24 mouse cellular contexts compared by ENCODE assay signal in genomic region chr2:129385331-129385730, GRCm38 (mm10). TPM values are rescaled to one million over a fixed set of nuclear protein-coding genes. Genes with fewer than 3 reads are reported as not detected.
A peak's percentile ranks its signal among the peaks of the same experiment; 100 is the strongest.
DNase-seq lines count a peak whose midpoint lies in the region; ATAC-seq and TF ChIP-seq lines count a peak whose summit lies in the region.
"Had no signal": no experiment of that assay in that cellular context is flagged by ENCODE, and none has a peak within 500 bp of the region (broad histone marks: within the 10 kb centered on the region; RNA-seq: fewer than 3 reads in every experiment).

No protein-coding gene starts in this region.

- dilution Hi-C loops in CH12.LX (cut with MboI; ENCODE audit: extremely low pct_ligation_motif_present, extremely low pct_unique_long_range_greater_than_20kb, low sequenced_read_pairs) = no loop called here

- peak; percentile 95 for ATAC-seq in inflammation-experienced regulatory T-cells, adult 6 months
- ATAC-seq in hindbrain, postnatal 0 days = no peak
- no peak for ATAC-seq in midbrain, embryonic 15.5 days (replicated peaks)
- ATAC-seq: forebrain, embryonic 14.5 days; hindbrain, embryonic 16.5 days had no signal

- H3K27ac ChIP-seq in CH12.LX (ENCODE audit: insufficient read depth, low read depth) = 0 out of 2 replicates have a peak overlapping the region, but pooled peaks have one; percentile 32
- H3K27ac ChIP-seq in hindbrain, postnatal 0 days = no peak overlapping the region
- no peak overlapping the region for H3K27ac ChIP-seq in midbrain, embryonic 15.5 days
- H3K27ac ChIP-seq: embryonic facial prominence, embryonic 15.5 days; forebrain, embryonic 10.5 days; gastrocnemius, adult 2 months; hindbrain, embryonic 12.5 days had no signal

- H3K27me3 ChIP-seq in CH12.LX (replicated peaks) = no peaks in the 10 kb centered on the region
- H3K27me3 ChIP-seq in hindbrain, postnatal 0 days (ENCODE audit: insufficient read depth, low read length) = no peaks in the 10 kb centered on the region
- H3K27me3 ChIP-seq in midbrain, embryonic 15.5 days (replicated peaks) = no peaks in the 10 kb centered on the region
- H3K27me3 ChIP-seq: embryonic facial prominence, embryonic 15.5 days; heart, embryonic 13.5 days; hindbrain, embryonic 12.5 days had no signal

- WGBS in hindbrain, postnatal 0 days = 92% methylated on average over 3 of the region's 3 CpGs
- WGBS in midbrain, embryonic 15.5 days = 93% methylated on average over 3 of the region's 3 CpGs

- peak overlapping the region in 1 of 3 experiments; percentile 46 for H3K4me3 ChIP-seq in CH12.LX (replicated peaks in 1 of 3; ENCODE audit: low read depth in 2 of 3, low read length in 2 of 3, poor library complexity in 1 of 3)
- no peak overlapping the region for H3K4me3 ChIP-seq in hindbrain, postnatal 0 days (ENCODE audit: low read length)
- no peak overlapping the region for H3K4me3 ChIP-seq in midbrain, embryonic 15.5 days
- H3K4me3 ChIP-seq: embryonic facial prominence, embryonic 15.5 days; erythroblast, embryonic 14.5 days; forebrain, embryonic 10.5 days; gastrocnemius, adult 2 months; heart, embryonic 13.5 days; hindbrain, embryonic 12.5 days had no signal

- TF ChIP-seq EP300 in CH12.LX (IDR thresholded peaks at IDR 0.05; ENCODE audit: low read length) = peak; percentile 79

- TF ChIP-seq RAD21 in CH12.LX (IDR thresholded peaks at IDR 0.05; ENCODE audit: low read depth, low read length) = no peak; the same call in 1 of the 2 replicates

- in situ Hi-C loops in CH12.LX (cut with MboI; ENCODE audit: low pct_ligation_motif_present, low pct_unique_long_range_greater_than_20kb, low sequenced_read_pairs) = loop anchor here (5.0 kb wide), 1 partner anchor 73 kb away; no protein-coding TSS in a partner anchor

- no peak for TF ChIP-seq POLR2A in CH12.LX (IDR thresholded peaks at IDR 0.05; ENCODE audit: low read depth, low read length)

- H3K4me2 ChIP-seq in CH12.LX (ENCODE audit: insufficient read depth, low read depth, poor library complexity, severe bottlenecking) = peak overlapping the region; percentile 77; the same call in 1 of the 2 replicates
- no peak overlapping the region for H3K4me2 ChIP-seq in hindbrain, postnatal 0 days (ENCODE audit: low read depth, low read length)
- no peak overlapping the region for H3K4me2 ChIP-seq in midbrain, embryonic 15.5 days
- H3K4me2 ChIP-seq: embryonic facial prominence, embryonic 15.5 days; heart, embryonic 13.5 days; hindbrain, embryonic 12.5 days had no signal

- no peak overlapping the region for H3K9ac ChIP-seq in CH12.LX (ENCODE audit: insufficient read depth, low read depth)
- H3K9ac ChIP-seq in hindbrain, postnatal 0 days (replicated peaks; ENCODE audit: low read length) = no peak overlapping the region
- no peak overlapping the region for H3K9ac ChIP-seq in midbrain, embryonic 15.5 days
- H3K9ac ChIP-seq: embryonic facial prominence, embryonic 15.5 days; heart, embryonic 13.5 days; hindbrain, embryonic 12.5 days had no signal

- H3K36me3 ChIP-seq in CH12.LX (replicated peaks in 1 of 2; ENCODE audit: control insufficient read depth in 1 of 2, insufficient read depth in 1 of 2, low read length in 1 of 2) = no peaks in the 10 kb centered on the region
- H3K36me3 ChIP-seq in hindbrain, postnatal 0 days (ENCODE audit: insufficient read depth, low read length) = no peaks in the 10 kb centered on the region
- H3K36me3 ChIP-seq in midbrain, embryonic 15.5 days (replicated peaks) = no peaks in the 10 kb centered on the region
- H3K36me3 ChIP-seq: embryonic facial prominence, embryonic 15.5 days; forebrain, embryonic 10.5 days; heart, embryonic 13.5 days; hindbrain, embryonic 12.5 days had no signal

- H3K4me1 ChIP-seq in CH12.LX (ENCODE audit: control insufficient read depth in 1 of 2, insufficient read depth in 2 of 2) = peaks cover 22 to 49% of the 10 kb centered on the region in 2 experiments
- no peaks in the 10 kb centered on the region for H3K4me1 ChIP-seq in hindbrain, postnatal 0 days (ENCODE audit: insufficient read depth, low read length)
- no peaks in the 10 kb centered on the region for H3K4me1 ChIP-seq in midbrain, embryonic 15.5 days
- H3K4me1 ChIP-seq: embryonic facial prominence, embryonic 15.5 days; forebrain, embryonic 10.5 days; hindbrain, embryonic 12.5 days had no signal

- TF ChIP-seq CTCF in CH12.LX (conservative IDR thresholded peaks at IDR 0.05 in 1 of 2, IDR thresholded peaks at IDR 0.05 in 1 of 2; ENCODE audit: low read depth in 2 of 2, low read length in 2 of 2) = no peak
- TF ChIP-seq CTCF in hindbrain, postnatal 0 days (IDR thresholded peaks at IDR 0.05; ENCODE audit: low read depth) = no peak

- peak; percentile 52 for DNase-seq in A20 (ENCODE audit: low read depth, low spot score)
- peak; percentile 50 to 64 for DNase-seq in B cell, adult 2 months
- peak; percentile 76 for DNase-seq in CH12.LX (ENCODE audit: extremely low read depth)
- DNase-seq in hindbrain, postnatal 0 days (ENCODE audit: low spot score) = no peak
- no peak for DNase-seq in cerebellum, postnatal 25 days
- no peak for DNase-seq in left cerebral cortex, adult 8-10 months (ENCODE audit: low spot score in 2 of 2)
- DNase-seq: adrenal gland, adult 8-10 months; adrenal gland, postnatal 36 days; cerebellum, adult 2 months; cerebellum, postnatal 10 days; embryo, embryonic 11 days; gastrocnemius, adult 2 months; gastrocnemius, postnatal 25 days; heart, postnatal 4 days had no signal

- no peaks in the 10 kb centered on the region for H3K79me2 ChIP-seq in CH12.LX (replicated peaks; ENCODE audit: control insufficient read depth, extremely low read depth, insufficient read depth, poor library complexity, severe bottlenecking)

- no peaks in the 10 kb centered on the region for H3K9me3 ChIP-seq in CH12.LX (replicated peaks; ENCODE audit: low read length)
- no peaks in the 10 kb centered on the region for H3K9me3 ChIP-seq in hindbrain, postnatal 0 days (ENCODE audit: low read length)
- H3K9me3 ChIP-seq in midbrain, embryonic 15.5 days = no peaks in the 10 kb centered on the region
- H3K9me3 ChIP-seq: embryonic facial prominence, embryonic 15.5 days; heart, embryonic 13.5 days; hindbrain, embryonic 12.5 days had no signal

TF ChIP-seq in CH12.LX, 34 proteins besides CTCF, POLR2A, EP300 and RAD21:
- no peak for TF ChIP-seq USF2 (conservative IDR thresholded peaks at IDR 0.05; ENCODE audit: low read depth, low read length)
- peak; percentile 46; the same call in 1 of the 2 replicates for TF ChIP-seq TCF12 (IDR thresholded peaks at IDR 0.05; ENCODE audit: low read depth, low read length)
- TF ChIP-seq GABPA (IDR thresholded peaks at IDR 0.05; ENCODE audit: insufficient replicate concordance, low read depth, low read length) = no peak
- peak; percentile 25; the same call in 1 of the 2 replicates for TF ChIP-seq JUN (IDR thresholded peaks at IDR 0.05; ENCODE audit: insufficient read depth, low read depth, low read length)
- TF ChIP-seq CHD1 (IDR thresholded peaks at IDR 0.05; ENCODE audit: low read depth, low read length) = no peak
- peak; percentile 9; the same call in 1 of the 2 replicates for TF ChIP-seq IRF4 (IDR thresholded peaks at IDR 0.05; ENCODE audit: low read depth, low read length)
- TF ChIP-seq MAZ (IDR thresholded peaks at IDR 0.05; ENCODE audit: low read depth, low read length) = no peak
- TF ChIP-seq SMC3 (IDR thresholded peaks at IDR 0.05; ENCODE audit: low read depth, low read length) = no peak
- no peak for TF ChIP-seq RCOR1 (conservative IDR thresholded peaks at IDR 0.05; ENCODE audit: low read depth, low read length)
- TF ChIP-seq MAFK (IDR thresholded peaks at IDR 0.05; ENCODE audit: insufficient replicate concordance, low read length) = 0 out of 2 replicates have a peak, but pooled peaks have one; percentile 57
- TF ChIP-seq ZMIZ1 (IDR thresholded peaks at IDR 0.05; ENCODE audit: low read depth, low read length) = no peak
- no peak for TF ChIP-seq USF1 (IDR thresholded peaks at IDR 0.05; ENCODE audit: low read depth, low read length)
- TF ChIP-seq KAT2A (IDR thresholded peaks at IDR 0.05; ENCODE audit: insufficient replicate concordance, low read length) = no peak
- TF ChIP-seq POLR2AphosphoS2 (IDR thresholded peaks at IDR 0.05; ENCODE audit: low read depth, low read length) = no peak
- TF ChIP-seq MEF2A (IDR thresholded peaks at IDR 0.05; ENCODE audit: borderline replicate concordance, low read depth, low read length) = peak; percentile 59
- TF ChIP-seq ZKSCAN1 (IDR thresholded peaks at IDR 0.05; ENCODE audit: borderline replicate concordance, low read depth, low read length) = no peak
- peak; percentile 57; the same call in 1 of the 2 replicates for TF ChIP-seq BHLHE40 (IDR thresholded peaks at IDR 0.05; ENCODE audit: low read depth, low read length)

RNA-seq across cellular contexts. Expression of gene Il1b, which starts 14.4 kb away (rescaled TPM):
- total RNA-seq in CH12.LX (2012; rRNA removed) = 0.13 TPM in 1 of 2 replicates, not detected in the other
- total RNA-seq in CH12.LX (2014; rRNA removed) = 0.44 and 0.80 TPM in 2 replicates
- polyA plus RNA-seq in CH12.LX (2012; ENCODE audit: insufficient read length, low read depth) = 0.23 and 0.65 TPM in 2 replicates
- polyA plus RNA-seq in inflammation-experienced regulatory T-cells, adult 6 months (2017; shearing (Covaris generic)) = 1 to 10 TPM in 1 of 3 experiments, not detected in 2; 2.1 TPM
- total RNA-seq in hindbrain, postnatal 0 days (2014; rRNA removed) = 0.21 and 1.2 TPM in 2 replicates
- 0.13 TPM in 1 of 2 replicates, not detected in the other for polyA plus RNA-seq in hindbrain, postnatal 0 days (2015; fragmentation: Nextera tagmentation; extraction: Ambion mirVana)
- not detected in 2 replicates for polyA plus RNA-seq in midbrain, embryonic 15.5 days (2015; fragmentation: Nextera tagmentation; extraction: Ambion mirVana)
- total RNA-seq in left cerebral cortex, adult 8-10 months (2022) = under 1 TPM; 0.36 to 0.81 (median 0.56) TPM
- total RNA-seq: gastrocnemius, adult 2 months; gastrocnemius, postnatal 25 days had no signal
- polyA plus RNA-seq: C2C12; erythroblast, embryonic 14.5 days; forebrain, embryonic 10.5 days; forebrain, embryonic 14.5 days; heart, embryonic 13.5 days; hindbrain, embryonic 12.5 days; hindbrain, embryonic 16.5 days had no signal

Comparison
In these comparisons a context has a peak if more than half of its experiments do, and no peak if none do; other contexts are left out.
1. DNase-seq: peak in A20 (single experiment), B cell, adult 2 months (2 of 2) and CH12.LX (single experiment); none in hindbrain, postnatal 0 days (single experiment), cerebellum, postnatal 25 days (0 of 2) and left cerebral cortex, adult 8-10 months (0 of 2).